Mouse (Mus musculus) hindbrain, embryonic 14.5 days (tissue): Measurements from ENCODE around the gene Dgkb. TPM values are rescaled to one million over a fixed set of nuclear protein-coding genes. Genes with fewer than 3 reads are reported as not detected.

Experiments used
- ATAC-seq: fragments of 200-750 bp; cut with Nextera tagmentation; 2 replicates; pipeline ENCODE4 v1.8.0; 2017; ENCODE audit warnings: moderate number of reproducible peaks, mild to moderate bottlenecking, moderate TSS enrichment, moderate library complexity; ENCODE audit not compliant: low FRiP score
- DNase-seq: peaks from one replicate; pipeline ENCODE4 v3.0.0-alpha.2; 2015; ENCODE audit warnings: low spot score
- H3K27ac ChIP-seq: fragments of 300-500 bp; sonication (generic); 2 replicates; pipeline ENCODE4 v1.5.1; 2014; ENCODE audit warnings: mild to moderate bottlenecking, moderate library complexity
- H3K27me3 ChIP-seq: fragments of 300-500 bp; sonication (generic); 2 replicates; pipeline ENCODE4 v1.6.1; 2014; ENCODE audit warnings: mild to moderate bottlenecking, low read length, mixed read lengths; ENCODE audit not compliant: control insufficient read depth, insufficient read depth
- H3K36me3 ChIP-seq: fragments of 300-500 bp; sonication (generic); replicated peaks from 2 replicates; pipeline ENCODE4 v1.6.1; 2014; ENCODE audit not compliant: control insufficient read depth, insufficient read depth
- H3K4me1 ChIP-seq: fragments of 300-500 bp; sonication (generic); replicated peaks from 2 replicates; pipeline ENCODE4 v1.6.1; 2014; ENCODE audit warnings: antibody characterized with exemption, low read length, mixed read lengths; ENCODE audit not compliant: control insufficient read depth, insufficient read depth
- H3K4me2 ChIP-seq: fragments of 300-500 bp; sonication (generic); replicated peaks from 2 replicates; pipeline ENCODE4 v1.6.1; 2014; ENCODE audit warnings: mild to moderate bottlenecking, moderate library complexity
- H3K4me3 ChIP-seq: fragments of 300-500 bp; sonication (generic); replicated peaks from 2 replicates; pipeline ENCODE4 v1.5.1; 2014; ENCODE audit warnings: mild to moderate bottlenecking, low read length
- H3K9ac ChIP-seq: fragments of 300-500 bp; sonication (generic); 2 replicates; pipeline ENCODE4 v1.6.1; 2014
- H3K9me3 ChIP-seq: fragments of 300-500 bp; sonication (generic); 2 replicates; pipeline ENCODE4 v1.6.1; 2016; ENCODE audit warnings: low read length; ENCODE audit not compliant: control insufficient read depth
- WGBS: fragments of 180-500 bp; shearing (Covaris S2); extraction: QIAGEN DNeasy Blood & Tissue Kit; methylation state at CpG from one replicate; pipeline ENCODE4 v1.1.7; 2014; 5-methylcytosine and 5-hydroxymethylcytosine counted together
- polyA plus RNA-seq: library from polyadenylated mRNA; unstranded; fragments of >200 nt; fragmentation: Nextera tagmentation; extraction: Ambion mirVana; gene quantifications from 2 replicates; pipeline ENCODE4 v1.2.1, GENCODE M21; 2014

Gene Dgkb
- polyA plus RNA-seq, 1 experiment from 2014 or later, result 7.5 TPM

DNA sequence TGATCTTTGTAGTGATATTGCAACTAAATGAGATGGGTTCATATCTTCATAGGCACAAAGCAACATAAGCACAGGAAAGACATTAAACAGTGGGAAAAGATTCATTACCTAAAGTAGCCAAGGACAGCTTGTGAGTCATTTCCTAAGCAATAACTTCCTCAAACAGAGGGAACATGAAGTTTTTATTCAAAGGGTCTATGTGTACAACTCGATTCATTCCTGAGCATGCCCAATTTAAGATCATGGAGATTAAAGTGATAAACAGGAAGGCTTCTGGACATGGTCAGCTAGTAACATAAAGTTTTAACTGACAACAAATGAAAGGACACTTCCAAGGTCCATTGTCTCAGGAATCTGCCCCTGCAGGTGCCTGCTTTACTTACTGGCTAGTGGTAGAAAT is 167.8 kb downstream of the Dgkb start:
- Histone ChIP-seq H3K4me1 (no peaks in the 10 kb centered on the region), H3K9ac (no peak overlapping the region), H3K27me3 (no peaks in the 10 kb centered on the region), H3K9me3 (no peaks in the 10 kb centered on the region), H3K4me3 (no peak overlapping the region), H3K4me2 (no peak overlapping the region), H3K36me3 (no peaks in the 10 kb centered on the region), H3K27ac (no peak overlapping the region)
- WGBS, result 81% methylated on average over 1 of the region's 1 CpGs
- ATAC-seq (no peak), DNase-seq (no peak)

DNA sequence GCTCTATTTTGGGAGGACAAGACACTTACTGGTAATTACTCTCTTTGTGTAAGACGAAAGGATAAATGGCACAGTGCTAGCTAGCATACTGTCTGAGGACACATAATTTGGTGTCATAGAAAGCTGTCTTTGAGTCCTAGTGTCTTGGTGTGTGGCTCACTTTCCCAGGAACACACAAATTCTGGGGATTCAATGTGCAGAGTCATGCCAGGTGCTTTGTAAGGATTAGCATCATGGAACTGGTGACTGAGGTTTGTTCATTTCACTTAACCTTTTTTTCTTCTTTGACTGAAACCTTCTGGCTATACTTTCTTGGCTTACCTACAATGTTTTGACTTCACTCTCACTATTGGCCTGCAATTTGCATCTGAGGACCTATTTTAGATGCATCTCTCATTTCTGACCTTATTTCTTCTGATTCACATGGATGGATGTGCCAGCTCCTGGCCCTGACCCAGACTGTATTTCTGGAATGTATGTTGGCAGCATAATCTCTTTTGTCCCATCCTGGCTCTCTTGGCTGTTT is 170.6 kb downstream of the Dgkb start:
- Histone ChIP-seq H3K27ac (no peak overlapping the region), H3K4me1 (no peaks in the 10 kb centered on the region), H3K36me3 (no peaks in the 10 kb centered on the region), H3K4me3 (no peak overlapping the region), H3K9ac (no peak overlapping the region), H3K27me3 (no peaks in the 10 kb centered on the region), H3K4me2 (no peak overlapping the region), H3K9me3 (no peaks in the 10 kb centered on the region)
- DNase-seq (no peak), ATAC-seq (no peak)
- 53% methylated on average over 1 of the region's 1 CpGs for WGBS

DNA sequence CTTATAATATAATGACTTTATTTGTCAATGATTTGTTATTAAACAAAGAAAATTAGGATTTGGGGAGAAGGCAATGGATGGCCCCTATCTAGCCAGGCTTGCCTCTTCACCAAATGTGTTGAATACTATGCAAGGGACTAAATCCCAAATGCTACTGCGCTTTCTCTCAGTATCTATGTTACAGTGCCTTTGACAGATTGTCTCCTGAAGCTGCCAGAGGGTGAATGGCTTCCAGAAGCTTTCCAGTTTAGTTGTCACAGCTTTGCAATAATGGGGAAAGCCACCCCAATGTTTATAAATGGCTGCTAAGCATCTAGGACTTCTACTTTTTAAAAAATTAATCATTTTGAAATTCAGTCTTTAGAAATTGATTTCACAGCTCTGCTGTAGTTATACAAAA is 175.7 kb downstream of the Dgkb start:
- WGBS, result 97% methylated on average over 1 of the region's 1 CpGs
- no peak for DNase-seq
- no peak for ATAC-seq
- Histone ChIP-seq H3K4me3 (no peak overlapping the region), H3K4me1 (no peaks in the 10 kb centered on the region), H3K27ac (no peak overlapping the region), H3K9me3 (no peaks in the 10 kb centered on the region), H3K9ac (no peak overlapping the region), H3K4me2 (no peak overlapping the region), H3K27me3 (no peaks in the 10 kb centered on the region), H3K36me3 (no peaks in the 10 kb centered on the region)

DNA sequence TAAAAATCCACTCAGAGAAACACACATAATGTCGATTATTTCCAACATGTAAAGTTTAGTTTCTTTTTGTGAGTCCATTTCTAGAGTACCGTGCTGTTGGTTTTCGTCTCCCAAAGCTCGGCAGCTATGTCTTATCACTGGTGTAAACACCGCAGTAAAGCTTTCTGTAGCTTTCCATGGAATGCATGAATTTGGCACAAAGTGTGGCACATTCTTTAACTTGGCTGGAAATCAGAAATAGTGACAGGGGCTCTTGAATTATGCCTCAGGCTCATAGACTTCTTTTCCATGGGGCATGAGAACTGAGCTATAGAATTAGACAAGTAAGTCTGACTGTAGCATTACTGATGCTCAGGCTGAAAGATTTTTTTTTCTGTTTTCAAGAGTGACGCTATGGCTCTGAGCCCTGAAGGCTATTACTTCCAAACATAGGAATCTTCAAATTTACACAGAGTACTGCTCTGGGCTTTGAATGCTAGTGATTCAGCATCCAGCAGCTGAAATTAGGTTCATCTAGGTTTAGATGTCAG is 179.0 kb downstream of the Dgkb start:
- Histone ChIP-seq H3K27me3 (no peaks in the 10 kb centered on the region), H3K4me1 (no peaks in the 10 kb centered on the region), H3K9me3 (no peaks in the 10 kb centered on the region), H3K36me3 (no peaks in the 10 kb centered on the region), H3K9ac (no peak overlapping the region), H3K4me2 (no peak overlapping the region), H3K27ac (no peak overlapping the region), H3K4me3 (no peak overlapping the region)
- 90% methylated on average over 6 of the region's 6 CpGs for WGBS
- DNase-seq, result no peak
- ATAC-seq, result no peak

DNA sequence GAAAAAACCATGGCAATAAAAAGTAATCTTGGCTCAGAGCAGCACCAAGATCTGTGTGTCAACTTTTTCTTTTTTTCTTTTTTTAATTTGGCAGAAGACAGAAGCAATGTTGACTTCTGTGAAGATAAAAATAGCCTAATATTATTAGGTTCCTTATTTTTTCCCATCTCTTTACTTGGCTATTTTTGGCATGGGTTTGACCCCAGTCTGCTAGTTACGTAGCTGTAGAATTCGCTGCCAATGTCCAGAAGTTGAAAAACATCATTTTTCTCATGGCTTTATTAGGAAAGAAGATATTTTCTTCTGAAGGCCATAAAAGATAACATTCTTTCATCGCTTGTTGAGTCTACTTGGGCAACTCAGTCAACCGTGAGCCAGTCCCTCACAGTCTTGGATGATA is 200.1 kb downstream of the Dgkb start:
- no peak for DNase-seq
- ATAC-seq, result no peak
- no peaks in the 10 kb centered on the region for H3K4me1 ChIP-seq
- no peaks in the 10 kb centered on the region for H3K9me3 ChIP-seq
- no peak overlapping the region for H3K4me3 ChIP-seq
- no peak overlapping the region for H3K9ac ChIP-seq
- no peak overlapping the region for H3K27ac ChIP-seq
- H3K36me3 ChIP-seq, result no peaks in the 10 kb centered on the region
- no peak overlapping the region for H3K4me2 ChIP-seq
- 89% methylated on average over 4 of the region's 4 CpGs for WGBS
- H3K27me3 ChIP-seq, result no peaks in the 10 kb centered on the region

DNA sequence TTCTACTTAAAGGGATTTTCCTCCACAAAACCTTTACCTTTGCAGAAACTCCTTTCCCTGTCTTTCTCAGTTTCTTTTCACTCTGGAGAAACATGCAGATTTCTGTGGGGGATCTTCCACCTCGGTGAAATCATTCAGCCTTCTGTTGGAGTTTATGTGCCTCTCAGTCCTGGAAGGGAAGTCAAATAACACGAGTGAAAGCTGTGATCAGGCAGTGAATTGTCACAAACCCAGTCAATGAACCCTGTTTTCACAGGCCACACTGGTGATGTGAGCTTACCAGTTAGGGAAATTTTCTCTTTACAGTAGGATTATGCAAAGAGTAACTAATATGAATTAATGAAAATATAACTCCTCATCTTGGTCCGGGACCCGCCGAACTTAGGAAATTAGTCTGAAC is 229.7 kb downstream of the Dgkb start:
- whole genome bisulfite sequencing, result 90% methylated on average over 5 of the region's 5 CpGs
- no peaks in the 10 kb centered on the region for H3K27me3 ChIP-seq

DNA sequence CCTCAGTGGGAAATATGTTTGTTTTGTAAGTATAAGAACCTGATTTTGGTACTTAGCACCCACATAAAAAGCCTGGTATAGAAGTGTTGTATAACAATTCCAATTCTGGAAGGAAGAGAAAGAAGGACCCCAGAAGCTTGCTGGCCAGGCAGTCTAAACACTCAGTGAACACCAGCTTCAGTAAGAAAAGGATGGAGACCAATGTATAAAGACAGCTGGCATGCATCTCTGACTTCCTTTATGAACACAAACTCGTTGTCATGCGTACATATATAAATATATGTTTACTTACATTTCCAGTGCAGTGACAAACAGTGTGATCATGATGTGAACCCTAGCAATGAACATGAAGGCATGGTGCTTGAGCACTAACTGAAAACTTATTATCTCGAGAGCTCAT is 270.7 kb downstream of the Dgkb start:
- no peaks in the 10 kb centered on the region for H3K36me3 ChIP-seq
- H3K9me3 ChIP-seq, result no peaks in the 10 kb centered on the region
- no peak overlapping the region for H3K27ac ChIP-seq
- H3K4me2 ChIP-seq, result no peak overlapping the region
- 96% methylated on average over 3 of the region's 3 CpGs for WGBS
- H3K27me3 ChIP-seq, result no peaks in the 10 kb centered on the region
- ATAC-seq (no peak), DNase-seq (no peak)
- no peak overlapping the region for H3K9ac ChIP-seq
- no peaks in the 10 kb centered on the region for H3K4me1 ChIP-seq
- no peak overlapping the region for H3K4me3 ChIP-seq

More for the DNA sequence above, 229.7 kb downstream of the Dgkb start:
- DNase-seq (no peak), ATAC-seq (no peak)
- no peak overlapping the region for H3K4me3 ChIP-seq
- H3K4me2 ChIP-seq, result no peak overlapping the region
- H3K27ac ChIP-seq, result no peak overlapping the region
- H3K9ac ChIP-seq, result no peak overlapping the region
- H3K36me3 ChIP-seq, result no peaks in the 10 kb centered on the region
- no peaks in the 10 kb centered on the region for H3K4me1 ChIP-seq
- H3K9me3 ChIP-seq, result 0 out of 2 replicates have a peak, but pooled peaks cover 3% of the 10 kb centered on the region

DNA sequence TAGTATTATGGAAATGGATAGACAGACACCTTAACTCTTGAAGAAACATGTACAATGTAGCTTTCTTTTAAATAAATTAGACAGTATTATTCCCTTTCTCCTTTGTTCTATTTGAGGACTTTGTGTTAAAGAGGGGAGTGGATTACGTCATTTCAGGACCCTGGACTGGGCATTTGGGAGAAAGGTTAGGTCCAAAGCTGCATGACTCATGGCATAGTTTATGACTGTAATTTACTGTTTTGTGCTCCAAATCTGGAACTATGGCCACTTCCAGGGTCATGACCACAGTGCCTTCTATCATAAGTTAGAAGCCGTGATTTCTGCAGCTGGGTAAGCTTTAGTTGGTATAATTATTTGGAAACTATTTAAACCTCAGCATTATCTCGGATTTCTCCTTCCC is 294.4 kb downstream of the Dgkb start:
- WGBS, result 74% methylated on average over 3 of the region's 3 CpGs
- ATAC-seq (no peak), DNase-seq (no peak)
- Histone ChIP-seq H3K9me3 (no peaks in the 10 kb centered on the region), H3K9ac (no peak overlapping the region), H3K4me1 (no peaks in the 10 kb centered on the region), H3K4me3 (no peak overlapping the region), H3K27me3 (no peaks in the 10 kb centered on the region), H3K36me3 (no peaks in the 10 kb centered on the region), H3K27ac (no peak overlapping the region), H3K4me2 (no peak overlapping the region)

DNA sequence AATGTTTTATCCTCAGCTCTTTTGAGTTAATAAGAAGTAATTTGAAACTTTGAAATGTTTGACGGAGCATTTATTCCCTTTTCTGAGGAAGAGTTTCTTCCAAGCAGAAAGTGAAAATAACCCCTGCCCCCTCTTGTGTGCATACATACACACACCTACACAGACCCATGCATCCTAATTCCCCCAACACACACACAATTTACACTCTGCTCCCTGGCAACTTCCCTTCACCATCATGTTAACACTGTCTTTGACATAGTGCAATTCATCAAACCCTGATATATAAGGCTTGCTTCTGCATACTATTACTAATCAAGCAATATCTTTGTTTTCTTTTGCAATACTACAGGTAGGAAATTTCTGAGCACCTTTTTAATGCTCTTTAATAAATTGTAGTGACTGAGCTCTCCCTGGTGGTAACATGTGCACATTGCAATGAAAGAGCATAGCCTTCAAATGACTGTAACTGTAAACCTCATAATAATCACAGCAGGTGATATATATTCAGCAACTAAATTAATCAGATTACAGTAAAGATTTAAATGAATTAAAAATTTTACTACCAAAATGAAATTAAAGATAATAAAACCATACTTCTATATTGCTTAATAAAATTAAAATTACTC is 297.6 kb downstream of the Dgkb start:
- H3K9me3 ChIP-seq, result no peaks in the 10 kb centered on the region
- H3K36me3 ChIP-seq, result no peaks in the 10 kb centered on the region
- no peak overlapping the region for H3K4me2 ChIP-seq
- H3K27me3 ChIP-seq, result no peaks in the 10 kb centered on the region
- 69% methylated on average over 1 of the region's 1 CpGs for WGBS
- H3K4me1 ChIP-seq, result no peaks in the 10 kb centered on the region
- no peak overlapping the region for H3K9ac ChIP-seq
- no peak overlapping the region for H3K4me3 ChIP-seq
- ATAC-seq (peak; percentile 43; the same call in 1 of the 2 replicates), DNase-seq (peak; percentile 78)
- no peak overlapping the region for H3K27ac ChIP-seq

DNA sequence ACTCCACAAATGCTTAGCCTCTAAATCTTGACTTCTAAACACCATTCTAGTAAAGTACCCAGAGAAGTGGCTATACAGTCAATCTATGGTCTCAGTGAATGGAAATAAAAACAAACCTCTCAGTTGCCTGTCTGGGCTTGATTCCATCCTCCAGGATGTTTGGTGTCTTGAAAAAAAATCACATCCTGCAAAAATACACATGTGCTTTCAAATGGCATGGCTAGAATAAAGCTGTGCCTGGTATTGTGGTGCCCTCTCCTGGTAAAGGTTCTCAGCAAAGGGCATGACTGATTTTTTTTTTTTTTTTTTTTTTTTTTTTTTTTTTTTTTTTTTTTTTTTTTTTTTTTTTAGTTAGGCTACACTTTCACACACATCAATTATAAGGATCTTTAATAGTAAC is 306.0 kb downstream of the Dgkb start:
- Histone ChIP-seq H3K27ac (no peak overlapping the region), H3K4me1 (no peaks in the 10 kb centered on the region), H3K4me2 (no peak overlapping the region), H3K4me3 (no peak overlapping the region), H3K9me3 (no peaks in the 10 kb centered on the region), H3K27me3 (no peaks in the 10 kb centered on the region), H3K9ac (no peak overlapping the region), H3K36me3 (no peaks in the 10 kb centered on the region)
- peak; percentile 67 for DNase-seq
- ATAC-seq, result no peak
